Comparison of ENCODE assay signal across 9 mouse cellular contexts in genomic region chr2:164436961-164437360, GRCm38 (mm10). TPM values are rescaled to one million over a fixed set of nuclear protein-coding genes. Genes with fewer than 3 reads are reported as not detected.
A peak's percentile ranks its signal among the peaks of the same experiment; 100 is the strongest.
DNase-seq lines count a peak whose midpoint lies in the region; ATAC-seq lines count a peak whose summit lies in the region.
"Had no signal": no experiment of that assay in that cellular context is flagged by ENCODE, and none has a peak within 500 bp of the region (broad histone marks: within the 10 kb centered on the region; RNA-seq: fewer than 3 reads in every experiment).

No protein-coding gene starts in this region.

- H3K9ac ChIP-seq in heart, embryonic 16.5 days (ENCODE audit: low read length): 0 out of 2 replicates have a peak overlapping the region, but pooled peaks have one; percentile 18
- H3K9ac ChIP-seq in limb, embryonic 12.5 days (replicated peaks): peak overlapping the region; percentile 34; the same call in 1 of the 2 replicates

- H3K36me3 ChIP-seq in heart, embryonic 16.5 days (ENCODE audit: control insufficient read depth, insufficient read depth): no peaks in the 10 kb centered on the region
- no peaks in the 10 kb centered on the region for H3K36me3 ChIP-seq in limb, embryonic 12.5 days

- ATAC-seq in heart, embryonic 16.5 days (replicated peaks; ENCODE audit: extremely low read depth, insufficient read depth, low FRiP score): no peak
- no peak for ATAC-seq in limb, embryonic 12.5 days (ENCODE audit: insufficient number of reproducible peaks, insufficient read depth, low FRiP score, low TSS enrichment, low read depth)
- ATAC-seq in megakaryocyte, adult 5-6 weeks (ENCODE audit: poor library complexity, severe bottlenecking): no peak

- peaks cover 41% of the 10 kb centered on the region for H3K4me1 ChIP-seq in heart, embryonic 16.5 days (ENCODE audit: control insufficient read depth, insufficient read depth, low read length)
- peaks cover 88% of the 10 kb centered on the region for H3K4me1 ChIP-seq in limb, embryonic 12.5 days (replicated peaks)

- WGBS in heart, embryonic 16.5 days: 51% methylated on average over 3 of the region's 3 CpGs
- WGBS in limb, embryonic 12.5 days: 46% methylated on average over 3 of the region's 3 CpGs

- DNase-seq in retina, postnatal 1 day: peak; percentile 62
- no peak for DNase-seq in retina, embryonic 14.5 days (ENCODE audit: low spot score)
- no peak for DNase-seq in cerebellum, adult 9-11 months
- DNase-seq in cerebellum, postnatal 25 days: no peak

- H3K27ac ChIP-seq in heart, embryonic 16.5 days (ENCODE audit: low read length): peak overlapping the region; percentile 33
- H3K27ac ChIP-seq in limb, embryonic 12.5 days: peak overlapping the region; percentile 69; the same call in 1 of the 2 replicates

- H3K4me2 ChIP-seq in heart, embryonic 16.5 days (ENCODE audit: low read depth, low read length): no peak overlapping the region
- H3K4me2 ChIP-seq in limb, embryonic 12.5 days: 0 out of 2 replicates have a peak overlapping the region, but pooled peaks have one; percentile 3

- H3K27me3 ChIP-seq in heart, embryonic 16.5 days (ENCODE audit: control insufficient read depth, insufficient read depth, low read length): no peaks in the 10 kb centered on the region; the same call in 1 of the 2 replicates
- H3K27me3 ChIP-seq in limb, embryonic 12.5 days: peaks cover 16% of the 10 kb centered on the region

- H3K4me3 ChIP-seq in heart, embryonic 16.5 days (ENCODE audit: low read length): no peak overlapping the region
- H3K4me3 ChIP-seq in limb, embryonic 12.5 days (replicated peaks): no peak overlapping the region

- H3K9me3 ChIP-seq in heart, embryonic 16.5 days (replicated peaks; ENCODE audit: control insufficient read depth, low read length): no peaks in the 10 kb centered on the region
- H3K9me3 ChIP-seq in limb, embryonic 12.5 days: no peaks in the 10 kb centered on the region

RNA-seq across cellular contexts. Expression of gene Sdc4, which starts 6.7 kb away (rescaled TPM):
- polyA plus RNA-seq in heart, embryonic 16.5 days (2015; fragmentation: Nextera tagmentation; extraction: Ambion mirVana): 48.0 and 61.1 TPM in 2 replicates
- 34.3 and 36.5 TPM in 2 replicates for polyA plus RNA-seq in limb, embryonic 12.5 days (2016; fragmentation: Nextera tagmentation; extraction: Ambion mirVana)
- 0.76 and 0.82 TPM in 2 replicates for total RNA-seq in megakaryocyte, adult 5-6 weeks (2015)
- total RNA-seq in megakaryocyte, adult 5-6 weeks (2017): 0.49 and 0.88 TPM in 2 replicates

RNA-seq across cellular contexts. Expression of gene Sys1, which starts 19.8 kb away (rescaled TPM):
- 33.4 and 41.7 TPM in 2 replicates for polyA plus RNA-seq in heart, embryonic 16.5 days (2015; fragmentation: Nextera tagmentation; extraction: Ambion mirVana)
- polyA plus RNA-seq in limb, embryonic 12.5 days (2016; fragmentation: Nextera tagmentation; extraction: Ambion mirVana): 55.2 and 59.2 TPM in 2 replicates
- total RNA-seq in megakaryocyte, adult 5-6 weeks (2015): 50.9 and 52.3 TPM in 2 replicates
- 14.9 and 20.2 TPM in 2 replicates for total RNA-seq in megakaryocyte, adult 5-6 weeks (2017)

RNA-seq across cellular contexts. Expression of gene Gm20458, which starts 23.8 kb away (rescaled TPM):
- 11.6 and 12.1 TPM in 2 replicates for polyA plus RNA-seq in heart, embryonic 16.5 days (2015; fragmentation: Nextera tagmentation; extraction: Ambion mirVana)
- 2.3 and 3.4 TPM in 2 replicates for polyA plus RNA-seq in limb, embryonic 12.5 days (2016; fragmentation: Nextera tagmentation; extraction: Ambion mirVana)
- not detected in 2 replicates for total RNA-seq in megakaryocyte, adult 5-6 weeks (2015)
- not detected in 2 replicates for total RNA-seq in megakaryocyte, adult 5-6 weeks (2017)

RNA-seq across cellular contexts. Expression of gene Matn4, which starts 32.0 kb away (rescaled TPM):
- 7.2 and 8.9 TPM in 2 replicates for polyA plus RNA-seq in heart, embryonic 16.5 days (2015; fragmentation: Nextera tagmentation; extraction: Ambion mirVana)
- 50.5 and 78.0 TPM in 2 replicates for polyA plus RNA-seq in limb, embryonic 12.5 days (2016; fragmentation: Nextera tagmentation; extraction: Ambion mirVana)
- not detected in 2 replicates for total RNA-seq in megakaryocyte, adult 5-6 weeks (2015)
- not detected in 2 replicates for total RNA-seq in megakaryocyte, adult 5-6 weeks (2017)

RNA-seq across cellular contexts. Expression of gene Rbpjl, which starts 34.0 kb away (rescaled TPM):
- 0.49 and 1.7 TPM in 2 replicates for polyA plus RNA-seq in heart, embryonic 16.5 days (2015; fragmentation: Nextera tagmentation; extraction: Ambion mirVana)
- 0.40 and 0.55 TPM in 2 replicates for polyA plus RNA-seq in limb, embryonic 12.5 days (2016; fragmentation: Nextera tagmentation; extraction: Ambion mirVana)
- total RNA-seq in megakaryocyte, adult 5-6 weeks (2015): not detected in 2 replicates
- not detected in 2 replicates for total RNA-seq in megakaryocyte, adult 5-6 weeks (2017)
- total RNA-seq: adrenal gland, postnatal 14 days; gastrocnemius, postnatal 36 days had no signal
